Mouse (Mus musculus) forebrain, embryonic 15.5 days (tissue): ENCODE results near the gene Tmem160. TPM values are rescaled to one million over a fixed set of nuclear protein-coding genes. Genes with fewer than 3 reads are reported as not detected.

Source experiments
- ATAC-seq: fragments of 200-750 bp; cut with Nextera tagmentation; replicated peaks from 2 replicates; pipeline ENCODE4 v1.8.0; 2017; ENCODE audit warnings: mild to moderate bottlenecking, moderate TSS enrichment, moderate library complexity
- H3K27ac ChIP-seq: fragments of 300-500 bp; sonication (generic); replicated peaks from 2 replicates; pipeline ENCODE4 v1.5.1; 2015; ENCODE audit warnings: mild to moderate bottlenecking, inconsistent platforms
- H3K27me3 ChIP-seq: fragments of 300-500 bp; sonication (generic); 2 replicates; pipeline ENCODE4 v1.6.1; 2015; ENCODE audit warnings: inconsistent platforms
- H3K36me3 ChIP-seq: fragments of 300-500 bp; sonication (generic); 2 replicates; pipeline ENCODE4 v1.6.1; 2015; ENCODE audit warnings: mild to moderate bottlenecking, inconsistent platforms
- H3K4me1 ChIP-seq: fragments of 300-500 bp; sonication (generic); 2 replicates; pipeline ENCODE4 v1.6.1; 2015; ENCODE audit warnings: inconsistent platforms
- H3K4me2 ChIP-seq: fragments of 300-500 bp; sonication (generic); replicated peaks from 2 replicates; pipeline ENCODE4 v1.6.1; 2015; ENCODE audit warnings: mild to moderate bottlenecking, inconsistent platforms
- H3K4me3 ChIP-seq: fragments of 300-500 bp; sonication (generic); 2 replicates; pipeline ENCODE4 v1.5.1; 2015; ENCODE audit warnings: mild to moderate bottlenecking, inconsistent platforms
- H3K9ac ChIP-seq: fragments of 300-500 bp; sonication (generic); replicated peaks from 2 replicates; pipeline ENCODE4 v1.6.1; 2015; ENCODE audit warnings: mild to moderate bottlenecking, inconsistent platforms
- H3K9me3 ChIP-seq: fragments of 300-500 bp; sonication (generic); 2 replicates; pipeline ENCODE4 v1.6.1; 2016; ENCODE audit warnings: inconsistent platforms
- WGBS: fragments of 180-500 bp; shearing (Covaris S2); methylation state at CpG from one replicate; pipeline ENCODE4 v1.1.7; 2015; ENCODE audit warnings: mixed read lengths; 5-methylcytosine and 5-hydroxymethylcytosine counted together
- polyA plus RNA-seq: library from polyadenylated mRNA; unstranded; fragments of >200 nt; fragmentation: Nextera tagmentation; extraction: Ambion mirVana; gene quantifications from 2 replicates; pipeline ENCODE4 v1.2.1, GENCODE M21; 2015

The Tmem160 gene
- polyA plus RNA-seq, 1 experiment from 2014 or later, result 63.5 TPM

GRCm38 (mm10) chr7:16417141-16417771 lies 35.3 kb upstream of the Tmem160 start:
- Histone ChIP-seq H3K4me2 (no peak overlapping the region), H3K9ac (no peak overlapping the region), H3K27me3 (no peaks in the 10 kb centered on the region), H3K9me3 (no peaks in the 10 kb centered on the region), H3K27ac (no peak overlapping the region), H3K36me3 (peaks cover 58% of the 10 kb centered on the region), H3K4me3 (no peak overlapping the region), H3K4me1 (peaks cover 8% of the 10 kb centered on the region; the same call in 1 of the 2 replicates)
- ATAC-seq, result no peak
- WGBS, result 91% methylated on average over 10 of the region's 10 CpGs

GRCm38 (mm10) chr7:16418713-16419112 lies 33.9 kb upstream of the Tmem160 start:
- H3K27me3 ChIP-seq, result no peaks in the 10 kb centered on the region
- H3K4me2 ChIP-seq, result no peak overlapping the region
- no peaks in the 10 kb centered on the region for H3K9me3 ChIP-seq
- no peak overlapping the region for H3K9ac ChIP-seq
- peaks cover 71% of the 10 kb centered on the region for H3K36me3 ChIP-seq
- H3K4me3 ChIP-seq, result no peak overlapping the region
- no peak for ATAC-seq
- H3K4me1 ChIP-seq, result no peaks in the 10 kb centered on the region
- WGBS, result 92% methylated on average over 5 of the region's 5 CpGs
- H3K27ac ChIP-seq, result no peak overlapping the region

GRCm38 (mm10) chr7:16420493-16421118 lies 32.0 kb upstream of the Tmem160 start:
- H3K4me2 ChIP-seq, result no peak overlapping the region
- 96% methylated on average over 8 of the region's 8 CpGs for WGBS
- no peak overlapping the region for H3K9ac ChIP-seq
- peaks cover 90% of the 10 kb centered on the region for H3K36me3 ChIP-seq
- no peaks in the 10 kb centered on the region for H3K4me1 ChIP-seq
- ATAC-seq, result no peak
- no peak overlapping the region for H3K27ac ChIP-seq
- no peaks in the 10 kb centered on the region for H3K9me3 ChIP-seq
- H3K4me3 ChIP-seq, result no peak overlapping the region
- H3K27me3 ChIP-seq, result no peaks in the 10 kb centered on the region

- 92% methylated on average over 18 of the region's 18 CpGs for WGBS
- H3K27ac ChIP-seq, result no peak overlapping the region
- no peak overlapping the region for H3K4me2 ChIP-seq
- H3K27me3 ChIP-seq, result no peaks in the 10 kb centered on the region
- no peak for ATAC-seq
- H3K9me3 ChIP-seq, result no peaks in the 10 kb centered on the region
- H3K4me3 ChIP-seq, result no peak overlapping the region
- H3K4me1 ChIP-seq, result no peaks in the 10 kb centered on the region
- H3K9ac ChIP-seq, result no peak overlapping the region
- peaks cover 98% of the 10 kb centered on the region for H3K36me3 ChIP-seq
Observed at GRCm38 (mm10) chr7:16422222-16422856, 30.2 kb upstream of the Tmem160 start.

- Histone ChIP-seq H3K9ac (no peak overlapping the region), H3K4me2 (no peak overlapping the region), H3K27me3 (no peaks in the 10 kb centered on the region), H3K9me3 (no peaks in the 10 kb centered on the region), H3K27ac (no peak overlapping the region), H3K4me3 (no peak overlapping the region), H3K4me1 (no peaks in the 10 kb centered on the region), H3K36me3 (peaks cover 97% of the 10 kb centered on the region)
- ATAC-seq, result no peak
- WGBS, result 96% methylated on average over 9 of the region's 9 CpGs
Observed at GRCm38 (mm10) chr7:16423731-16424130, 28.8 kb upstream of the Tmem160 start.

- H3K36me3 ChIP-seq, result peaks cover 97% of the 10 kb centered on the region
- 93% methylated on average over 10 of the region's 10 CpGs for WGBS
- H3K4me2 ChIP-seq, result no peak overlapping the region
- H3K27me3 ChIP-seq, result no peaks in the 10 kb centered on the region
- no peaks in the 10 kb centered on the region for H3K4me1 ChIP-seq
- no peak for ATAC-seq
- no peak overlapping the region for H3K4me3 ChIP-seq
- H3K9me3 ChIP-seq, result no peaks in the 10 kb centered on the region
- H3K9ac ChIP-seq, result no peak overlapping the region
- H3K27ac ChIP-seq, result no peak overlapping the region
Observed at GRCm38 (mm10) chr7:16425721-16426120, 26.9 kb upstream of the Tmem160 start.

- Histone ChIP-seq H3K27ac (no peak overlapping the region), H3K27me3 (no peaks in the 10 kb centered on the region), H3K4me1 (no peaks in the 10 kb centered on the region), H3K9me3 (no peaks in the 10 kb centered on the region), H3K4me3 (no peak overlapping the region), H3K36me3 (peaks cover 97% of the 10 kb centered on the region), H3K4me2 (no peak overlapping the region), H3K9ac (no peak overlapping the region)
- ATAC-seq, result 0 out of 2 replicates have a peak, but pooled peaks have one; percentile 73
- WGBS, result 49% methylated on average over 4 of the region's 4 CpGs
Observed at GRCm38 (mm10) chr7:16426129-16426729, 26.4 kb upstream of the Tmem160 start.

- H3K9me3 ChIP-seq, result no peaks in the 10 kb centered on the region
- no peak for ATAC-seq
Observed at GRCm38 (mm10) chr7:16433352-16433971, 19.1 kb upstream of the Tmem160 start.

GRCm38 (mm10) chr7:16435088-16435487 lies 17.5 kb upstream of the Tmem160 start:
- Histone ChIP-seq H3K4me1 (no peaks in the 10 kb centered on the region), H3K27ac (no peak overlapping the region), H3K9me3 (no peaks in the 10 kb centered on the region), H3K4me3 (no peak overlapping the region), H3K4me2 (no peak overlapping the region), H3K27me3 (no peaks in the 10 kb centered on the region), H3K9ac (no peak overlapping the region), H3K36me3 (peaks cover 71% of the 10 kb centered on the region)
- 86% methylated on average over 9 of the region's 9 CpGs for WGBS
- ATAC-seq, result no peak

More at GRCm38 (mm10) chr7:16433352-16433971, 19.1 kb upstream of the Tmem160 start:
- Histone ChIP-seq H3K4me3 (no peak overlapping the region), H3K4me2 (no peak overlapping the region), H3K36me3 (peaks cover 88% of the 10 kb centered on the region), H3K4me1 (no peaks in the 10 kb centered on the region), H3K9ac (no peak overlapping the region), H3K27me3 (no peaks in the 10 kb centered on the region), H3K27ac (no peak overlapping the region)
- WGBS, result 94% methylated on average over 3 of the region's 3 CpGs

- H3K4me1 ChIP-seq, result no peaks in the 10 kb centered on the region
- no peak overlapping the region for H3K4me2 ChIP-seq
- no peaks in the 10 kb centered on the region for H3K9me3 ChIP-seq
- no peak for ATAC-seq
- no peak overlapping the region for H3K9ac ChIP-seq
- no peak overlapping the region for H3K4me3 ChIP-seq
- H3K27me3 ChIP-seq, result no peaks in the 10 kb centered on the region
- H3K27ac ChIP-seq, result no peak overlapping the region
- peaks cover 10% of the 10 kb centered on the region for H3K36me3 ChIP-seq
Observed at GRCm38 (mm10) chr7:16441241-16441640, 11.3 kb upstream of the Tmem160 start.

GRCm38 (mm10) chr7:16451656-16452055 lies 923 bp upstream of the Tmem160 start:
- WGBS, result 91% methylated on average over 6 of the region's 6 CpGs
- Histone ChIP-seq H3K27ac (no peak overlapping the region), H3K27me3 (no peaks in the 10 kb centered on the region), H3K4me2 (no peak overlapping the region), H3K36me3 (0 out of 2 replicates have a peak, but pooled peaks cover 8% of the 10 kb centered on the region), H3K9me3 (no peaks in the 10 kb centered on the region), H3K4me1 (peaks cover 10% of the 10 kb centered on the region), H3K4me3 (no peak overlapping the region), H3K9ac (no peak overlapping the region)
- ATAC-seq, result no peak
